Mouse (Mus musculus): ENCODE results near the gene Eml3.
"Not testable (repeated sequence)": the region's sequence is repeated elsewhere in the genome, so short reads cannot be mapped to it uniquely, and the experiment has no call there.

GRCm38 (mm10) chr19:8896231-8896630 lies 33.1 kb upstream of the Eml3 start:
- TF ChIP-seq CTCF (IDR thresholded peaks at IDR 0.05; ENCODE audit: low read depth, low read length); POLR2A (IDR thresholded peaks at IDR 0.05; ENCODE audit: extremely low read depth, insufficient read depth, low read length): not testable (repeated sequence)

Measured in liver, adult 2 months (tissue).